Mouse (Mus musculus) erythroblast, embryonic 14.5 days (primary cell): Measurements from ENCODE around the gene Cep70. TPM values are rescaled to one million over a fixed set of nuclear protein-coding genes. Genes with fewer than 3 reads are reported as not detected.

Experiments used
- H3K27me3 ChIP-seq: 2 replicates; pipeline ENCODE4 v1.6.1; 2012; ENCODE audit warnings: inconsistent platforms; ENCODE audit not compliant: control insufficient read depth
- H3K36me3 ChIP-seq: 2 replicates; pipeline ENCODE4 v1.6.1; 2012; ENCODE audit warnings: mild to moderate bottlenecking, inconsistent platforms; ENCODE audit not compliant: control insufficient read depth
- H3K4me1 ChIP-seq: 2 replicates; pipeline ENCODE4 v1.6.1; 2012; ENCODE audit warnings: inconsistent platforms; ENCODE audit not compliant: control insufficient read depth
- H3K4me3 ChIP-seq: replicated peaks from 2 replicates; pipeline ENCODE3; 2012; ENCODE audit warnings: moderate library complexity, mild to moderate bottlenecking, inconsistent platforms
- H3K9me3 ChIP-seq: 2 replicates; pipeline ENCODE4 v1.6.1; 2012; ENCODE audit warnings: low read length, inconsistent platforms, mixed read lengths; ENCODE audit not compliant: control insufficient read depth
- GATA1 ChIP-seq: IDR thresholded peaks from 2 replicates; pipeline ENCODE4 v1.6.1; 2012; ENCODE audit warnings: low read length, inconsistent platforms, mixed read lengths
- TAL1 ChIP-seq: IDR thresholded peaks from 3 replicates; pipeline ENCODE4 v1.6.1; 2012; ENCODE audit warnings: low read length, inconsistent platforms, mixed read lengths
- polyA plus RNA-seq: library from polyadenylated mRNA; stranded (reverse); fragments of >175 nt; gene quantifications from 2 replicates; pipeline ENCODE4 v1.2.3, GENCODE M21; 2012

The Cep70 gene
- polyA plus RNA-seq, 1 experiment = 0.29 TPM

- Histone ChIP-seq H3K36me3 (peaks cover 99% of the 10 kb centered on the region), H3K4me1 (peaks cover 54% of the 10 kb centered on the region), H3K4me3 (no peak overlapping the region), H3K9me3 (no peaks in the 10 kb centered on the region), H3K27me3 (no peaks in the 10 kb centered on the region)
- TF ChIP-seq TAL1 (no peak), GATA1 (no peak)
Measured at GRCm38 (mm10) chr9:99258891-99259290, 15.7 kb downstream of the Cep70 start.

GRCm38 (mm10) chr9:99304296-99304695 is 61.1 kb downstream of the Cep70 start:
- no peaks in the 10 kb centered on the region for H3K27me3 ChIP-seq
- no peaks in the 10 kb centered on the region for H3K9me3 ChIP-seq
- H3K36me3 ChIP-seq = peaks cover 87% of the 10 kb centered on the region
- no peak overlapping the region for H3K4me3 ChIP-seq
- H3K4me1 ChIP-seq = no peaks in the 10 kb centered on the region
- TF ChIP-seq GATA1 (no peak), TAL1 (no peak)

- TF ChIP-seq TAL1 (no peak), GATA1 (no peak)
- Histone ChIP-seq H3K27me3 (no peaks in the 10 kb centered on the region), H3K9me3 (no peaks in the 10 kb centered on the region), H3K36me3 (peaks cover 84% of the 10 kb centered on the region), H3K4me3 (no peak overlapping the region), H3K4me1 (no peaks in the 10 kb centered on the region)
Measured at GRCm38 (mm10) chr9:99306226-99306625, 63.1 kb downstream of the Cep70 start.

GRCm38 (mm10) chr9:99319343-99319951 is 76.3 kb downstream of the Cep70 start:
- Histone ChIP-seq H3K4me1 (no peaks in the 10 kb centered on the region), H3K36me3 (no peaks in the 10 kb centered on the region), H3K9me3 (no peaks in the 10 kb centered on the region), H3K4me3 (no peak overlapping the region), H3K27me3 (no peaks in the 10 kb centered on the region)
- TF ChIP-seq TAL1 = no peak
- no peak for TF ChIP-seq GATA1

GRCm38 (mm10) chr9:99320006-99320405 is 76.8 kb downstream of the Cep70 start:
- Histone ChIP-seq H3K36me3 (no peaks in the 10 kb centered on the region), H3K9me3 (no peaks in the 10 kb centered on the region), H3K4me1 (no peaks in the 10 kb centered on the region), H3K27me3 (no peaks in the 10 kb centered on the region), H3K4me3 (no peak overlapping the region)
- TF ChIP-seq TAL1 = no peak
- no peak for TF ChIP-seq GATA1

GRCm38 (mm10) chr9:99325208-99325929 is 82.2 kb downstream of the Cep70 start:
- H3K27me3 ChIP-seq = no peaks in the 10 kb centered on the region
- no peak overlapping the region for H3K4me3 ChIP-seq
- H3K9me3 ChIP-seq = no peaks in the 10 kb centered on the region
- H3K36me3 ChIP-seq = no peaks in the 10 kb centered on the region
- TF ChIP-seq GATA1 (no peak), TAL1 (no peak)
- H3K4me1 ChIP-seq = no peaks in the 10 kb centered on the region

- Histone ChIP-seq H3K36me3 (no peaks in the 10 kb centered on the region), H3K27me3 (no peaks in the 10 kb centered on the region), H3K4me3 (no peak overlapping the region), H3K4me1 (no peaks in the 10 kb centered on the region), H3K9me3 (no peaks in the 10 kb centered on the region)
- TF ChIP-seq GATA1 (no peak), TAL1 (no peak)
Measured at GRCm38 (mm10) chr9:99325961-99326360, 82.8 kb downstream of the Cep70 start.

GRCm38 (mm10) chr9:99326881-99327280 is 83.7 kb downstream of the Cep70 start:
- no peaks in the 10 kb centered on the region for H3K4me1 ChIP-seq
- no peaks in the 10 kb centered on the region for H3K27me3 ChIP-seq
- no peaks in the 10 kb centered on the region for H3K9me3 ChIP-seq
- H3K36me3 ChIP-seq = no peaks in the 10 kb centered on the region
- no peak for TF ChIP-seq GATA1
- TF ChIP-seq TAL1 = no peak
- no peak overlapping the region for H3K4me3 ChIP-seq

- H3K4me1 ChIP-seq = peaks cover under 1% of the 10 kb centered on the region; the same call in 1 of the 2 replicates
- H3K36me3 ChIP-seq = no peaks in the 10 kb centered on the region
- no peaks in the 10 kb centered on the region for H3K27me3 ChIP-seq
- H3K9me3 ChIP-seq = no peaks in the 10 kb centered on the region
- no peak for TF ChIP-seq TAL1
- TF ChIP-seq GATA1 = no peak
- H3K4me3 ChIP-seq = no peak overlapping the region
Measured at GRCm38 (mm10) chr9:99336538-99336937, 93.4 kb downstream of the Cep70 start.

GRCm38 (mm10) chr9:99338293-99338692 is 95.1 kb downstream of the Cep70 start:
- peaks cover 2% of the 10 kb centered on the region; the same call in 1 of the 2 replicates for H3K4me1 ChIP-seq
- no peak for TF ChIP-seq GATA1
- TF ChIP-seq TAL1 = no peak
- H3K36me3 ChIP-seq = no peaks in the 10 kb centered on the region
- no peaks in the 10 kb centered on the region for H3K9me3 ChIP-seq
- no peaks in the 10 kb centered on the region for H3K27me3 ChIP-seq
- no peak overlapping the region for H3K4me3 ChIP-seq
